Mouse (Mus musculus) embryo, embryonic 10 days (tissue): ENCODE data around the gene Hopx.

Source experiments
- DNase-seq: peaks from one replicate; pipeline ENCODE4 v3.0.0-alpha.2; 2015; ENCODE audit warnings: low spot score

The Hopx gene

GRCm38 (mm10) chr5:77114817-77115731 lies at the start of gene Hopx:
Gene Hopx, minus strand, starts transcription at chr5:77115121.
- DNase-seq: no peak

- no peak for DNase-seq
Measured at GRCm38 (mm10) chr5:77163597-77163996, 48.7 kb upstream of the Hopx start.

GRCm38 (mm10) chr5:77162566-77162965 lies 47.6 kb upstream of the Hopx start:
- no peak for DNase-seq

- DNase-seq: peak; percentile 16
Measured at GRCm38 (mm10) chr5:77157777-77158540, 43.0 kb upstream of the Hopx start.

GRCm38 (mm10) chr5:77156938-77157337 lies 42.0 kb upstream of the Hopx start:
- no peak for DNase-seq

- no peak for DNase-seq
Measured at GRCm38 (mm10) chr5:77155526-77155925, 40.6 kb upstream of the Hopx start.

GRCm38 (mm10) chr5:77154812-77155211 lies 39.9 kb upstream of the Hopx start:
- DNase-seq: no peak

GRCm38 (mm10) chr5:77151738-77152137 lies 36.8 kb upstream of the Hopx start:
- DNase-seq: no peak

- DNase-seq: no peak
Measured at GRCm38 (mm10) chr5:77151075-77151474, 36.2 kb upstream of the Hopx start.

- DNase-seq: no peak
Measured at GRCm38 (mm10) chr5:77148021-77148621, 33.2 kb upstream of the Hopx start.

GRCm38 (mm10) chr5:77146459-77147170 lies 31.7 kb upstream of the Hopx start:
- no peak for DNase-seq

- no peak for DNase-seq
Measured at GRCm38 (mm10) chr5:77144647-77145046, 29.7 kb upstream of the Hopx start.

- no peak for DNase-seq
Measured at GRCm38 (mm10) chr5:77143076-77143475, 28.2 kb upstream of the Hopx start.

- DNase-seq: no peak
Measured at GRCm38 (mm10) chr5:77141336-77141735, 26.4 kb upstream of the Hopx start.

- DNase-seq: no peak
Measured at GRCm38 (mm10) chr5:77140861-77141260, 25.9 kb upstream of the Hopx start.

GRCm38 (mm10) chr5:77140108-77140507 lies 25.2 kb upstream of the Hopx start:
- DNase-seq: no peak

- DNase-seq: no peak
Measured at GRCm38 (mm10) chr5:77137701-77138265, 22.9 kb upstream of the Hopx start.

GRCm38 (mm10) chr5:77136684-77137224 lies 21.8 kb upstream of the Hopx start:
- no peak for DNase-seq

GRCm38 (mm10) chr5:77134961-77135360 lies 20.0 kb upstream of the Hopx start:
- no peak for DNase-seq

- no peak for DNase-seq
Measured at GRCm38 (mm10) chr5:77134465-77134864, 19.5 kb upstream of the Hopx start.

- DNase-seq: no peak
Measured at GRCm38 (mm10) chr5:77133960-77134359, 19.0 kb upstream of the Hopx start.
